Mouse (Mus musculus) CH12.LX (cell line): ENCODE data around the gene Dnajc4. TPM values are rescaled to one million over a fixed set of nuclear protein-coding genes. Genes with fewer than 3 reads are reported as not detected.

Experiments
- DNase-seq: peaks from one replicate; pipeline ENCODE4 v3.0.0-alpha.2; 2013; ENCODE audit errors: extremely low read depth
- H3K27ac ChIP-seq: 2 replicates; pipeline ENCODE4 v1.5.1; 2012; ENCODE audit warnings: low read depth, mild to moderate bottlenecking, control low read depth, moderate library complexity; ENCODE audit not compliant: insufficient read depth
- H3K27me3 ChIP-seq: replicated peaks from 2 replicates; pipeline ENCODE3; 2012; ENCODE audit warnings: inconsistent platforms
- H3K36me3 ChIP-seq, 2 experiments: replicated peaks in 1 of 2; 2 replicates each; pipeline versions ENCODE3 to v1.6.1; 2012; ENCODE audit warnings: inconsistent platforms in 1 of 2, low read length in 1 of 2, mild to moderate bottlenecking in 1 of 2, mixed read lengths in 1 of 2, moderate library complexity in 1 of 2; ENCODE audit not compliant: control insufficient read depth in 1 of 2, insufficient read depth in 1 of 2
- H3K4me1 ChIP-seq, 2 experiments: 2 replicates each; pipeline ENCODE4 v1.6.1; 2012; ENCODE audit warnings: inconsistent platforms in 1 of 2, moderate library complexity in 1 of 2; ENCODE audit not compliant: insufficient read depth in 2 of 2, control insufficient read depth in 1 of 2
- H3K4me2 ChIP-seq: 2 replicates; pipeline ENCODE4 v1.6.1; 2012; ENCODE audit warnings: low read depth, mild to moderate bottlenecking, control low read depth; ENCODE audit not compliant: poor library complexity, insufficient read depth, severe bottlenecking
- H3K4me3 ChIP-seq, 3 experiments: fragments of 150-350 bp in 1 of 3; sonication (generic) in 1 of 3; replicated peaks in 1 of 3; 2 replicates each; pipeline versions ENCODE3 to v1.5.1; 2011 to 2012; ENCODE audit warnings: low read depth in 2 of 3, low read length in 2 of 3, mild to moderate bottlenecking in 2 of 3, moderate library complexity in 2 of 3, control low read depth in 1 of 3, improper control_type of control experiment in 1 of 3, inconsistent platforms in 1 of 3, mixed read lengths in 1 of 3; ENCODE audit not compliant: poor library complexity in 1 of 3
- H3K79me2 ChIP-seq: replicated peaks from 2 replicates; pipeline ENCODE4 v1.6.1; 2012; ENCODE audit warnings: mild to moderate bottlenecking, moderate library complexity; ENCODE audit not compliant: control insufficient read depth, poor library complexity, insufficient read depth, severe bottlenecking; ENCODE audit errors: extremely low read depth
- H3K9ac ChIP-seq: 2 replicates; pipeline ENCODE4 v1.6.1; 2012; ENCODE audit warnings: low read depth, mild to moderate bottlenecking, control low read depth, moderate library complexity; ENCODE audit not compliant: insufficient read depth
- H3K9me3 ChIP-seq: replicated peaks from 2 replicates; pipeline ENCODE3; 2012; ENCODE audit warnings: low read length, inconsistent platforms, mixed read lengths
- CHD2 ChIP-seq: IDR thresholded peaks from 2 replicates; pipeline ENCODE4 v1.6.1; 2011; ENCODE audit warnings: low read length, improper control_type of control experiment
- CTCF ChIP-seq, 2 experiments: IDR thresholded peaks in 1 of 2; conservative IDR thresholded peaks in 1 of 2; 2 replicates each; pipeline ENCODE4 v1.5.1; 2011 to 2012; ENCODE audit warnings: low read depth in 2 of 2, low read length in 2 of 2, improper control_type of control experiment in 1 of 2, inconsistent platforms in 1 of 2, mild to moderate bottlenecking in 1 of 2, moderate library complexity in 1 of 2
- E2F4 ChIP-seq: IDR thresholded peaks from 2 replicates; pipeline ENCODE4 v1.6.1; 2011; ENCODE audit warnings: low read depth, low read length, improper control_type of control experiment; ENCODE audit not compliant: insufficient replicate concordance
- ELF1 ChIP-seq: IDR thresholded peaks from 2 replicates; pipeline ENCODE4 v1.6.1; 2014; ENCODE audit warnings: low read depth, mild to moderate bottlenecking, inconsistent platforms, low read length, improper control_type of control experiment
- HCFC1 ChIP-seq: IDR thresholded peaks from 2 replicates; pipeline ENCODE4 v1.6.1; 2012; ENCODE audit warnings: low read depth, mild to moderate bottlenecking, inconsistent platforms, low read length, improper control_type of control experiment
- JUN ChIP-seq: IDR thresholded peaks from 2 replicates; pipeline ENCODE4 v1.6.1; 2011; ENCODE audit warnings: low read depth, mild to moderate bottlenecking, low read length, improper control_type of control experiment, moderate library complexity; ENCODE audit not compliant: insufficient read depth
- JUND ChIP-seq: conservative IDR thresholded peaks from 2 replicates; pipeline ENCODE4 v1.6.1; 2011; ENCODE audit warnings: low read depth, low read length, improper control_type of control experiment
- KAT2A ChIP-seq: IDR thresholded peaks from 2 replicates; pipeline ENCODE4 v1.6.1; 2012; ENCODE audit warnings: low read length, improper control_type of control experiment, inconsistent platforms; ENCODE audit not compliant: insufficient replicate concordance
- MEF2A ChIP-seq: IDR thresholded peaks from 2 replicates; pipeline ENCODE4 v1.6.1; 2014; ENCODE audit warnings: low read depth, mild to moderate bottlenecking, inconsistent platforms, low read length, improper control_type of control experiment, borderline replicate concordance
- MYC ChIP-seq: IDR thresholded peaks from 2 replicates; pipeline ENCODE4 v1.6.1; 2011; ENCODE audit warnings: low read depth, mild to moderate bottlenecking, improper control_type of control experiment, low read length
- NRF1 ChIP-seq: IDR thresholded peaks from 2 replicates; pipeline ENCODE4 v1.6.1; 2014; ENCODE audit warnings: low read depth, mild to moderate bottlenecking, inconsistent platforms, low read length, improper control_type of control experiment, moderate library complexity
- POLR2A ChIP-seq: IDR thresholded peaks from 2 replicates; pipeline ENCODE4 v1.6.1; 2011; ENCODE audit warnings: low read depth, mild to moderate bottlenecking, improper control_type of control experiment, low read length
- RCOR1 ChIP-seq: conservative IDR thresholded peaks from 2 replicates; pipeline ENCODE4 v1.6.1; 2012; ENCODE audit warnings: low read depth, mild to moderate bottlenecking, inconsistent platforms, low read length, improper control_type of control experiment
- SIN3A ChIP-seq: IDR thresholded peaks from 2 replicates; pipeline ENCODE4 v1.6.1; 2012; ENCODE audit warnings: low read length, improper control_type of control experiment, inconsistent platforms
- SMC3 ChIP-seq: IDR thresholded peaks from 2 replicates; pipeline ENCODE4 v1.6.1; 2011; ENCODE audit warnings: low read depth, low read length, improper control_type of control experiment
- TBP ChIP-seq: conservative IDR thresholded peaks from 2 replicates; pipeline ENCODE4 v1.6.1; 2011; ENCODE audit warnings: low read depth, low read length, improper control_type of control experiment
- TCF12 ChIP-seq: IDR thresholded peaks from 2 replicates; pipeline ENCODE4 v1.6.1; 2014; ENCODE audit warnings: low read depth, mild to moderate bottlenecking, inconsistent platforms, low read length, improper control_type of control experiment
- UBTF ChIP-seq: IDR thresholded peaks from 2 replicates; pipeline ENCODE4 v1.6.1; 2012; ENCODE audit warnings: low read depth, mild to moderate bottlenecking, inconsistent platforms, low read length, improper control_type of control experiment, moderate library complexity
- ZC3H11A ChIP-seq: IDR thresholded peaks from 2 replicates; pipeline ENCODE4 v1.6.1; 2012; ENCODE audit warnings: low read depth, mild to moderate bottlenecking, inconsistent platforms, low read length, improper control_type of control experiment
- ZMIZ1 ChIP-seq: IDR thresholded peaks from 2 replicates; pipeline ENCODE4 v1.6.1; 2012; ENCODE audit warnings: low read depth, mild to moderate bottlenecking, inconsistent platforms, low read length, improper control_type of control experiment
- ZNF384 ChIP-seq: IDR thresholded peaks from 2 replicates; pipeline ENCODE4 v1.6.1; 2012; ENCODE audit warnings: low read depth, low read length, improper control_type of control experiment, inconsistent platforms
- dilution Hi-C: fragments of 300-500 bp; cut with MboI; formaldehyde crosslinking; loops from 2 replicates; pipeline ENCODE4 v1.14.3; 2020; ENCODE audit warnings: low sequenced_read_pairs; ENCODE audit not compliant: extremely low pct_unique_long_range_greater_than_20kb, extremely low pct_ligation_motif_present
- in situ Hi-C: fragments of 300-500 bp; cut with MboI; formaldehyde crosslinking; loops from 3 replicates; pipeline ENCODE4 v1.14.3; 2019; ENCODE audit warnings: low sequenced_read_pairs, low pct_ligation_motif_present, low pct_unique_long_range_greater_than_20kb, mixed read lengths
- polyA plus RNA-seq: library from polyadenylated mRNA; unstranded; fragments of >175 nt; gene quantifications from 2 replicates; pipeline ENCODE4 v1.2.1, GENCODE M21; 2012; ENCODE audit warnings: low read depth; ENCODE audit not compliant: insufficient read length
- total RNA-seq, 2 experiments: library from RNA; depleted of rRNA; stranded (reverse); fragments of 300-350 nt in 1 of 2; fragments of >200 nt in 1 of 2; gene quantifications; 2 replicates each; pipeline ENCODE4 v1.2.3; 2012 to 2014

The Dnajc4 gene
- total and polyA plus RNA-seq, 3 experiments: 6.2 to 13.9 (median 11.2) TPM

GRCm38 (mm10) chr19:6994489-6994888 is 2.1 kb upstream of the Dnajc4 start:
- no peak for DNase-seq
- Histone ChIP-seq H3K9ac (peak overlapping the region; percentile 62; the same call in 1 of the 2 replicates), H3K4me3 (peak overlapping the region in 2 of 3 experiments; percentile 69 to 90), H3K4me2 (peak overlapping the region; percentile 67), H3K4me1 (peaks cover 4 to 48% of the 10 kb centered on the region in 2 experiments), H3K9me3 (no peaks in the 10 kb centered on the region), H3K27me3 (no peaks in the 10 kb centered on the region), H3K79me2 (no peaks in the 10 kb centered on the region), H3K27ac (no peak overlapping the region), H3K36me3 (peaks cover 15 to 25% of the 10 kb centered on the region in 2 experiments)
- in situ Hi-C loops (no loop called here), dilution Hi-C loops (no loop called here)
- TF ChIP-seq SIN3A (no peak), ELF1 (no peak), MEF2A (no peak)

- Histone ChIP-seq H3K9ac (no peak overlapping the region), H3K4me1 (peaks cover 4 to 47% of the 10 kb centered on the region in 2 experiments), H3K79me2 (no peaks in the 10 kb centered on the region), H3K4me2 (peak overlapping the region; percentile 67; the same call in 1 of the 2 replicates), H3K9me3 (no peaks in the 10 kb centered on the region), H3K4me3 (no peak overlapping the region), H3K27ac (no peak overlapping the region), H3K36me3 (peaks cover 13 to 24% of the 10 kb centered on the region in 2 experiments), H3K27me3 (no peaks in the 10 kb centered on the region)
- no peak for DNase-seq
- dilution Hi-C loops: no loop called here
- no peak for TF ChIP-seq E2F4
- no peak for TF ChIP-seq NRF1
- no peak for TF ChIP-seq MYC
- no peak for TF ChIP-seq ZC3H11A
- no peak for TF ChIP-seq TCF12
- no peak for TF ChIP-seq KAT2A
- no peak for TF ChIP-seq ZNF384
- TF ChIP-seq TBP: no peak
- TF ChIP-seq JUN: no peak
- no peak for TF ChIP-seq POLR2A
- TF ChIP-seq RCOR1: no peak
- no peak for TF ChIP-seq ELF1
- no peak for TF ChIP-seq ZMIZ1
- no peak for TF ChIP-seq CHD2
- no peak for TF ChIP-seq CTCF (conservative IDR thresholded peaks at IDR 0.05 in 1 of 2, IDR thresholded peaks at IDR 0.05 in 1 of 2; ENCODE audit: low read depth in 2 of 2, low read length in 2 of 2)
- no peak for TF ChIP-seq UBTF
- TF ChIP-seq MEF2A: no peak
- TF ChIP-seq JUND: no peak
- no peak for TF ChIP-seq HCFC1
- TF ChIP-seq SMC3: no peak
- in situ Hi-C loops: no loop called here
Measured at GRCm38 (mm10) chr19:6994002-6994401, 1.6 kb upstream of the Dnajc4 start.
